Mouse (Mus musculus): ENCODE measurements at regions not wholly inside any gene's neighbourhood (a gene's known extent, or its start where the extent isn't known, plus 50 kb on each side); places are given as distances from the start of the nearest gene placed in this dataset.

DNA sequence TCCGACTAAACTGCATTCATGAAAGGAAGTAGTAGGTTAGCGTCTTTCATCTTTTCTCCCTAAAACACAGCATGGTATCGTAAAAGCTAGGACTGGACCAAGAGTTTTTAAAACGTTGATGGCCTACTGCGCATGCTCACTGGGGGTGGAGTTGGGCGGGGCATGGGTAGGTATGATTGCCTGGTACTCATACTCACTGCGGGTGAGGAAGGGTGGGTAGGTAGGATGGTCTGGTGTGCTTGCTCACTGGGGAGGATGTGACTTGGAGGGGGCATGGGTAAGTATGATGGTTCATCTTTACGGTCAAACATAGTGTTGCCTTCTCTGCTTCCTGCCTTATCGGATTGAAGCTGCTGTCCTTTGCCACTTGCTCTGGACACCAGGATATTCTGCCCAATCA is 409.8 kb upstream of the Jarid2 start:
- H3K36me3 ChIP-seq (ENCODE audit: control insufficient read depth, insufficient read depth), result no peaks in the 10 kb centered on the region
- H3K4me1 ChIP-seq (replicated peaks; ENCODE audit: control insufficient read depth, insufficient read depth, low read length), result no peaks in the 10 kb centered on the region
- H3K27me3 ChIP-seq (replicated peaks; ENCODE audit: control insufficient read depth, insufficient read depth, low read length), result no peaks in the 10 kb centered on the region
- H3K4me2 ChIP-seq (replicated peaks; ENCODE audit: low read depth), result no peak overlapping the region
- H3K9ac ChIP-seq (ENCODE audit: low read depth, low read length), result no peak overlapping the region
- TF ChIP-seq CTCF (IDR thresholded peaks at IDR 0.05; ENCODE audit: low read depth), result no peak
- 89% methylated on average over 9 of the region's 9 CpGs for WGBS
- H3K27ac ChIP-seq (ENCODE audit: low read depth, low read length), result no peak overlapping the region
- no peak for ATAC-seq
- no peaks in the 10 kb centered on the region for H3K9me3 ChIP-seq (ENCODE audit: control insufficient read depth)
- no peak overlapping the region for H3K4me3 ChIP-seq (ENCODE audit: low read depth, low read length)

DNA sequence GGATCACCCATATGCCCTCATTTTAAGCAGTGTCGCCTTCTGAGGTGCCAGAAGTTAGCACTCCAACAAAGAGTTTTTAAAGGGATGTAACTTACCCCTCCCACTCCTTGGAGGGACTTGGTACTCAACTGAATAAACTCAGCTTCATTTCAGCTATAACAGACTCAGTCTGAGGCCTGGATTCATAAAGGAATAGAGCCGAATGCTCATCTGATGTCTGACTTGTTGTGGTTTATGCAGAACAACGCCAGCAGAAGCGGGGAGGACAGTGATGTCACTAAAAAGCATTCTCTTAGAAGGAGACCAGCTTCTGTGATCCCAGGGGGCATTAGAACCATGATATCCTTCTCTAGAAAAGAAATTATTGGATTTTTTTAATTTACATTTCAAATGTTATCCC is 409.0 kb upstream of the Jarid2 start:
- H3K9ac ChIP-seq (ENCODE audit: low read depth, low read length), result no peak overlapping the region
- H3K4me1 ChIP-seq (replicated peaks; ENCODE audit: control insufficient read depth, insufficient read depth, low read length), result no peaks in the 10 kb centered on the region
- no peak for ATAC-seq
- no peaks in the 10 kb centered on the region for H3K9me3 ChIP-seq (ENCODE audit: control insufficient read depth)
- no peak overlapping the region for H3K4me2 ChIP-seq (replicated peaks; ENCODE audit: low read depth)
- H3K4me3 ChIP-seq (ENCODE audit: low read depth, low read length), result no peak overlapping the region
- no peaks in the 10 kb centered on the region for H3K27me3 ChIP-seq (replicated peaks; ENCODE audit: control insufficient read depth, insufficient read depth, low read length)
- TF ChIP-seq CTCF (IDR thresholded peaks at IDR 0.05; ENCODE audit: low read depth), result no peak
- no peaks in the 10 kb centered on the region for H3K36me3 ChIP-seq (ENCODE audit: control insufficient read depth, insufficient read depth)
- no peak overlapping the region for H3K27ac ChIP-seq (ENCODE audit: low read depth, low read length)
- WGBS, result 94% methylated on average over 4 of the region's 4 CpGs

DNA sequence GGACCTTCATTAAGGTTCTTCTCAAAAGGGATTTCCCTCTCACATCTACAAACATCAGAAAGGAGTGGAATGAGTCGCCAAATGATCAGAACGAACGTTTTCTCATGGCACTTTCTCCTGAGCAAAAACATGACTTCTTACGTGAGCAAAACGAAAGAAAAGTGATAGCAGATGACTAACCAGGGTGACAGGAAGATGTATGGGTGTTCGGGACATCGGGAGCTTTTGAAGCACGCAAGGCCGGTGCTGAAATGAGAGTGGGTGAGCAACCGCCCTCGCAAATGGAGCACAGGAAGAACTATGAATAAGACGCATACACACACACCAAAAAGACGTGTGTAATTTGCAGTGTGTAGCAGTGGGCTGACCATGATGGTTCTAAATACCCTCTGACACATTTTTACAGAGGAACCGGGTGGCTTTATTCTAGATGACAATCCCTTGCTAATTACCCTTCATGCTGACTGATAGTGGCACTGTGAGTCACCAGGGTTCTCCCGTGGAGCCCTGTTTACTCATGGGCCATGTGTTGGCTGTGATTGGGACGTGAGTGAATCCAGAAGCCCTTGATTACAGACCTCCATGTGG is 408.2 kb upstream of the Jarid2 start:
- no peaks in the 10 kb centered on the region for H3K4me1 ChIP-seq (replicated peaks; ENCODE audit: control insufficient read depth, insufficient read depth, low read length)
- no peaks in the 10 kb centered on the region for H3K36me3 ChIP-seq (ENCODE audit: control insufficient read depth, insufficient read depth)
- no peak for ATAC-seq
- H3K9ac ChIP-seq (ENCODE audit: low read depth, low read length), result no peak overlapping the region
- H3K27ac ChIP-seq (ENCODE audit: low read depth, low read length), result no peak overlapping the region
- TF ChIP-seq CTCF (IDR thresholded peaks at IDR 0.05; ENCODE audit: low read depth), result no peak
- 62% methylated on average over 16 of the region's 16 CpGs for WGBS
- H3K9me3 ChIP-seq (ENCODE audit: control insufficient read depth), result no peaks in the 10 kb centered on the region
- no peak overlapping the region for H3K4me2 ChIP-seq (replicated peaks; ENCODE audit: low read depth)
- no peak overlapping the region for H3K4me3 ChIP-seq (ENCODE audit: low read depth, low read length)
- no peaks in the 10 kb centered on the region for H3K27me3 ChIP-seq (replicated peaks; ENCODE audit: control insufficient read depth, insufficient read depth, low read length)

DNA sequence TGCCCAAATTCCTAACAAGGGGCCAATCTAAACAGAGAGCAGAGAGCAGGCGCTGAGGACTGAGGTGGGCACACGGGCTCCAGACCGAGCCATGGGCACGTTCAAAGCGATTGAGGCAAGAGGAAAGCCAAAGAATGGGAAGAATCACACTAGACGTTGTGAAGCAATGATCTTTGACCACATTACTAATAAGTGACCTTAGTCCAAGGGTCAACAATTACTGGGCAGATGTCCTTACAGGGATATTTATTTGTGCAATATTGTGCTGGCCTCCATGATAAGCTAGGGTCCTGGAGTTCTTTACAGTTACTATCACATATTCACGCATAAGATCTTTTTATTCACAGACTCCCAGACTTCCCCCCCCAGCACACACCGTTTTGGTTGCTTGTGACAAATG is 400.9 kb upstream of the Jarid2 start:
- Histone ChIP-seq H3K36me3 (ENCODE audit: control insufficient read depth, insufficient read depth) (no peaks in the 10 kb centered on the region), H3K9ac (ENCODE audit: low read depth, low read length) (no peak overlapping the region), H3K4me1 (replicated peaks; ENCODE audit: control insufficient read depth, insufficient read depth, low read length) (no peaks in the 10 kb centered on the region), H3K4me2 (replicated peaks; ENCODE audit: low read depth) (no peak overlapping the region), H3K27ac (ENCODE audit: low read depth, low read length) (no peak overlapping the region), H3K27me3 (replicated peaks; ENCODE audit: control insufficient read depth, insufficient read depth, low read length) (no peaks in the 10 kb centered on the region), H3K9me3 (ENCODE audit: control insufficient read depth) (no peaks in the 10 kb centered on the region), H3K4me3 (ENCODE audit: low read depth, low read length) (no peak overlapping the region)
- 75% methylated on average over 8 of the region's 8 CpGs for WGBS
- no peak for TF ChIP-seq CTCF (IDR thresholded peaks at IDR 0.05; ENCODE audit: low read depth)
- ATAC-seq, result no peak

DNA sequence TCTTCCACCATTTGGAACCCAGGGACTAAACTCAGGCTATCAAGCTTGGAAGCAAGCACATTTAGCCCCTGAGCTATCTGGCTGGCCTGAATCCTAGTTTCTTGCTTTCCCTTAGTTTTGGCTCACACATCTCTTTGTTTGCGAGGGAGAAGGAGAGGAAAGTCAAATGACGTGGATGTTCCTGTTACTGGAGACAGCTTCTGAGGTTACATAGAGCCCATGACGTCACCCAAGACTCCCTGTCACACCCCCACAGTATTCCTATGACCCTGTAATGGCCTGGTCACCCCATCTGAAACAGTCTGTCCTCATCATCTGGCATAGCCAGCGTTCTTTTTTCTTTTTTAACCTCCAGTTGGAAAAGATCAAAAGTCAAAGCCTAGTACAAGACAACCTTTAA is 400.1 kb upstream of the Jarid2 start:
- WGBS, result 71% methylated on average over 4 of the region's 4 CpGs
- H3K4me2 ChIP-seq (replicated peaks; ENCODE audit: low read depth), result no peak overlapping the region
- H3K9ac ChIP-seq (ENCODE audit: low read depth, low read length), result no peak overlapping the region
- no peak overlapping the region for H3K27ac ChIP-seq (ENCODE audit: low read depth, low read length)
- H3K4me1 ChIP-seq (replicated peaks; ENCODE audit: control insufficient read depth, insufficient read depth, low read length), result no peaks in the 10 kb centered on the region
- H3K36me3 ChIP-seq (ENCODE audit: control insufficient read depth, insufficient read depth), result no peaks in the 10 kb centered on the region
- no peak for ATAC-seq
- no peak for TF ChIP-seq CTCF (IDR thresholded peaks at IDR 0.05; ENCODE audit: low read depth)
- H3K9me3 ChIP-seq (ENCODE audit: control insufficient read depth), result no peaks in the 10 kb centered on the region
- H3K27me3 ChIP-seq (replicated peaks; ENCODE audit: control insufficient read depth, insufficient read depth, low read length), result no peaks in the 10 kb centered on the region
- no peak overlapping the region for H3K4me3 ChIP-seq (ENCODE audit: low read depth, low read length)

DNA sequence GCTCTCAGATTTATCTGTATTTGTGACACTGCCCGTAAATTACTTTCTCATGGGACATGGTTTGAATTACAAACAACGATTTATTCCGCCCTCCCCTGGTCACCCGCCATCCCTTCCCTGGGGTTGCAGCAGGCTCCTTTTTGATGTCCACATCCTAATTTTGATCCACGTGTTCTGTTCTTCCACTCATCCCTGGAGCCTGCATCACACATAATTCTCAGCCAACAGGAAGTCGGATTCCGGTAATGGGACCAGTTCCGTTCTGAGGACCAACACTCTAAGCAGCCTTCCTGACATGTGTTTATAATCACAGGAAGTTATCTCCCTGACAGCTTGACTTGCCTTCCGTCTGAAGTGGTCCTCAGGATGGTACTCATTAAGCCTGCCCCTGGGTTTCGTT is 399.6 kb upstream of the Jarid2 start:
- H3K4me3 ChIP-seq (ENCODE audit: low read depth, low read length), result no peak overlapping the region
- no peaks in the 10 kb centered on the region for H3K27me3 ChIP-seq (replicated peaks; ENCODE audit: control insufficient read depth, insufficient read depth, low read length)
- 71% methylated on average over 10 of the region's 10 CpGs for WGBS
- H3K27ac ChIP-seq (ENCODE audit: low read depth, low read length), result no peak overlapping the region
- H3K4me1 ChIP-seq (replicated peaks; ENCODE audit: control insufficient read depth, insufficient read depth, low read length), result no peaks in the 10 kb centered on the region
- H3K4me2 ChIP-seq (replicated peaks; ENCODE audit: low read depth), result no peak overlapping the region
- H3K36me3 ChIP-seq (ENCODE audit: control insufficient read depth, insufficient read depth), result no peaks in the 10 kb centered on the region
- no peak overlapping the region for H3K9ac ChIP-seq (ENCODE audit: low read depth, low read length)
- ATAC-seq, result no peak
- H3K9me3 ChIP-seq (ENCODE audit: control insufficient read depth), result no peaks in the 10 kb centered on the region
- no peak for TF ChIP-seq CTCF (IDR thresholded peaks at IDR 0.05; ENCODE audit: low read depth)

DNA sequence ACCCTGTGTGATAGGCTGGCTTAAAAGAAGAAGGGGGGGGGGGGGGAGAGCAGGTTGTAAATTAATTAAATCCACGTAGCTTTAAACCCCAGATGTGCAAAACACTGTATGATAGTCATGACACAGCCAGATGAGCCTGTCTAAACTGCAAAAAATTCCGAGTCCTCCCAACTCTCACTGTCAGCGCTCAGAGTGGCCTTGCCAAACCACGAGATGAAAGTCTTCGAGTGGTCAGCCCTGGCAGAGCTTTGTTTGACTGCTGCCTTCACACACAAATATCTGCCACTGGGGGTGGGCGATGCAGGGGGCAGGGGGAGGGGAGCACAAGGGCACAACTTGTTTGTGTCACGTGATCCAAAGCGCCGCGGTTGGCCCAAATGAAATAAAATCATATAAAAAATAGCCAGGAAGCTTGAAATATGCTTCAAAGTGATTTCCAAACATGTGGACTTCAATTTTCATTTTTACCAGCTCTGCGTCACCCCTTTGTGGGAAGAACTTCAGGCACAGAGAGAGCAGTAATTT is 396.5 kb upstream of the Jarid2 start:
- H3K27ac ChIP-seq (ENCODE audit: low read depth, low read length), result no peak overlapping the region
- no peak overlapping the region for H3K4me2 ChIP-seq (replicated peaks; ENCODE audit: low read depth)
- H3K27me3 ChIP-seq (replicated peaks; ENCODE audit: control insufficient read depth, insufficient read depth, low read length), result no peaks in the 10 kb centered on the region
- H3K9ac ChIP-seq (ENCODE audit: low read depth, low read length), result no peak overlapping the region
- no peak for ATAC-seq
- no peaks in the 10 kb centered on the region for H3K9me3 ChIP-seq (ENCODE audit: control insufficient read depth)
- 69% methylated on average over 11 of the region's 11 CpGs for WGBS
- no peaks in the 10 kb centered on the region for H3K36me3 ChIP-seq (ENCODE audit: control insufficient read depth, insufficient read depth)
- no peaks in the 10 kb centered on the region for H3K4me1 ChIP-seq (replicated peaks; ENCODE audit: control insufficient read depth, insufficient read depth, low read length)
- H3K4me3 ChIP-seq (ENCODE audit: low read depth, low read length), result no peak overlapping the region
- no peak for TF ChIP-seq CTCF (IDR thresholded peaks at IDR 0.05; ENCODE audit: low read depth)
